Mouse (Mus musculus) heart, embryonic 14.5 days (tissue): ENCODE data around the gene Olig1. TPM values are rescaled to one million over a fixed set of nuclear protein-coding genes. Genes with fewer than 3 reads are reported as not detected.

ENCODE experiments used
- ATAC-seq: fragments of 200-750 bp; cut with Nextera tagmentation; 2 replicates; pipeline ENCODE4 v1.8.0; 2017; ENCODE audit warnings: low read depth, moderate TSS enrichment; ENCODE audit not compliant: insufficient number of reproducible peaks, insufficient read depth, low FRiP score
- H3K27ac ChIP-seq, 2 experiments: fragments of 200-500 bp in 1 of 2; fragments of 300-500 bp in 1 of 2; sonication (generic) in 1 of 2; replicated peaks in 1 of 2; 2 replicates each; pipeline ENCODE4 v1.5.1; 2012 to 2014; ENCODE audit warnings: low read depth in 2 of 2, low read length in 2 of 2, control low read depth in 1 of 2, mild to moderate bottlenecking in 1 of 2, mixed read lengths in 1 of 2; ENCODE audit not compliant: control insufficient read depth in 1 of 2, insufficient read depth in 1 of 2
- H3K27me3 ChIP-seq: fragments of 300-500 bp; sonication (generic); 2 replicates; pipeline ENCODE4 v1.6.1; 2014; ENCODE audit warnings: mild to moderate bottlenecking, low read length, control low read depth; ENCODE audit not compliant: control insufficient read depth, insufficient read depth
- H3K36me3 ChIP-seq: fragments of 300-500 bp; sonication (generic); 2 replicates; pipeline ENCODE4 v1.6.1; 2014; ENCODE audit warnings: mild to moderate bottlenecking, control low read depth, low read length, mixed read lengths; ENCODE audit not compliant: control insufficient read depth, insufficient read depth
- H3K4me1 ChIP-seq, 2 experiments: fragments of 200-500 bp in 1 of 2; fragments of 300-500 bp in 1 of 2; sonication (generic) in 1 of 2; 2 replicates each; pipeline ENCODE4 v1.6.1; 2012 to 2014; ENCODE audit warnings: low read length in 2 of 2, control low read depth in 1 of 2, mixed read lengths in 1 of 2; ENCODE audit not compliant: control insufficient read depth in 2 of 2, insufficient read depth in 2 of 2
- H3K4me2 ChIP-seq: fragments of 300-500 bp; sonication (generic); 2 replicates; pipeline ENCODE4 v1.6.1; 2014; ENCODE audit warnings: mild to moderate bottlenecking, low read length
- H3K4me3 ChIP-seq, 2 experiments: fragments of 200-500 bp in 1 of 2; fragments of 300-500 bp in 1 of 2; sonication (generic) in 1 of 2; 2 replicates each; pipeline ENCODE4 v1.5.1; 2012 to 2014; ENCODE audit warnings: low read length in 2 of 2, mild to moderate bottlenecking in 2 of 2, control low read depth in 1 of 2, low read depth in 1 of 2, moderate library complexity in 1 of 2; ENCODE audit not compliant: control insufficient read depth in 1 of 2, insufficient read depth in 1 of 2
- H3K9ac ChIP-seq: fragments of 300-500 bp; sonication (generic); 2 replicates; pipeline ENCODE4 v1.6.1; 2014; ENCODE audit warnings: mild to moderate bottlenecking, low read length
- H3K9me3 ChIP-seq: fragments of 300-500 bp; sonication (generic); 2 replicates; pipeline ENCODE4 v1.6.1; 2016; ENCODE audit warnings: low read length, control low read depth; ENCODE audit not compliant: control insufficient read depth
- WGBS: fragments of 180-500 bp; shearing (Covaris S2); extraction: QIAGEN DNeasy Blood & Tissue Kit; methylation state at CpG from one replicate; pipeline ENCODE4 v1.1.7; 2014; 5-methylcytosine and 5-hydroxymethylcytosine counted together
- polyA plus RNA-seq: library from polyadenylated mRNA; unstranded; fragments of >200 nt; fragmentation: Nextera tagmentation; extraction: Ambion mirVana; gene quantifications from 2 replicates; pipeline ENCODE4 v1.2.1, GENCODE M21; 2014

The Olig1 gene
- polyA plus RNA-seq, 1 experiment from 2014 or later, result not detected

DNA sequence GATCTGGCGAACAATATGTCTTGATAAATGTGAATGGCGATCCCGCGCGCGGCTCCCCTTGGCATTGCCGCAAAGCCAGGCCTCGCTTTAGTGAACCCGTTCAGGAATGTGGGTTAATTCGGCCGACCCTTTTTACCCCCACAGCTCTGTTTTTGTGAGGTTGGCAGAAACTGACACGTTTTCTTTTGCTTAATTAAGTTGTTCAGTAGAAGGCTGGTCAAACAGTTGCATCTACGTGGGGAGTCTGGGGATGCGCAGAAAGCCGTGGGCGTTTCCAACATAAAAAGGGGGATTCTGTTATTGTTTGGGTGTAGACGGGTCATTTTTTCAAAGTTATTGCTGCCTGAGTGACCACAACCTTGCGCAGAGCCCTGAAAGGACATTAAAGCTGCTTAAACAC lies 31.9 kb downstream of the Olig1 start:
- H3K9me3 ChIP-seq, result no peaks in the 10 kb centered on the region
- H3K9ac ChIP-seq, result no peak overlapping the region
- no peak overlapping the region for H3K4me3 ChIP-seq
- no peak overlapping the region for H3K27ac ChIP-seq
- no peak for ATAC-seq
- H3K4me1 ChIP-seq, result no peaks in the 10 kb centered on the region
- H3K27me3 ChIP-seq, result peaks cover 41% of the 10 kb centered on the region
- no peak overlapping the region for H3K4me2 ChIP-seq
- WGBS, result 57% methylated on average over 18 of the region's 18 CpGs
- H3K36me3 ChIP-seq, result no peaks in the 10 kb centered on the region

DNA sequence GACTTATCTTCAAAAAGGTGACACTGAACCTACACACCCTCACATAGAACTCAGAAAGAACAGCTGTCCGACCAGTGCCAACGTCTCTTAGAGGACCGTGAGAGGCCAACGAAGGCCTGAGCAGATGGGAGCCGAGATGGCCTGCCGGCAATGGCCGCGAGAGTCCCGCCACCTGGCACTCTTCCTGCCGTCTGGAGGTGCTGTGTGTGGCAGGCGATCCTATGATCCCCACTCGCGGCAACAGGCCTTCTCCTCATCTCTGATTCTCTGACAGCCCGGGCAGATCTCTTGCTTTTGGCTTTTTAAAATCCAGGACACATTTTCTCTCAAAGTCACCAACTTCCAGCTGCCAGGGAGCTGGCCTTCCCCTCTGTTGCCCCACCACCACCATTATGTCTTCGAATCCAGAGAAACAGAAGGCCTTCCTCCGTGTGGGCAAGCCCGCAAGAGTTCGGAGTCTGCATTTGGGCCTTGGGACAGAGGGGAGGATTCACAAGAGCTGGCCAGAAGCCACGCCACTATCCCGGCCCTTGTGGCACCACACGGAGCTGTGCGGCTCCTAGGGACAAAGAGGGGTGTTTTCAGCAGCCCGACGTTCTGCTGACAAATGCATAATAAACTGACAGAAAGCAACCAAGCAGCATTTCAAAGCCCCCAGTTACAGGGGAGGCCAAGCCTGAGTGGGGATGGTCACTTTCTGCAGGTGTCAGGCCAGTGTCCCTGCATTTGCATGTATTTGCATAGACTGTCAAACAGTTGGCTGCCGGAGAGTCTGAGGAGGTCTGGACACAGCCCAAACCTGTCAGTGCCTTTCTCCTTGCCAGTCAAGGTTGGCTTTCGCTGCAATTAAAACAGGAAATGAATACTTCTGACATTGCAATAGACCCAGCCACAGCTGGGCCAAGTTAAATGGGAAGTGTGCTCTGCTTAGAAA lies 34.5 kb downstream of the Olig1 start:
- ATAC-seq, result no peak
- Histone ChIP-seq H3K27ac (no peak overlapping the region), H3K27me3 (peaks cover 41% of the 10 kb centered on the region), H3K36me3 (no peaks in the 10 kb centered on the region), H3K4me1 (no peaks in the 10 kb centered on the region), H3K4me3 (no peak overlapping the region), H3K4me2 (no peak overlapping the region), H3K9me3 (no peaks in the 10 kb centered on the region), H3K9ac (no peak overlapping the region)
- 42% methylated on average over 26 of the region's 26 CpGs for WGBS

DNA sequence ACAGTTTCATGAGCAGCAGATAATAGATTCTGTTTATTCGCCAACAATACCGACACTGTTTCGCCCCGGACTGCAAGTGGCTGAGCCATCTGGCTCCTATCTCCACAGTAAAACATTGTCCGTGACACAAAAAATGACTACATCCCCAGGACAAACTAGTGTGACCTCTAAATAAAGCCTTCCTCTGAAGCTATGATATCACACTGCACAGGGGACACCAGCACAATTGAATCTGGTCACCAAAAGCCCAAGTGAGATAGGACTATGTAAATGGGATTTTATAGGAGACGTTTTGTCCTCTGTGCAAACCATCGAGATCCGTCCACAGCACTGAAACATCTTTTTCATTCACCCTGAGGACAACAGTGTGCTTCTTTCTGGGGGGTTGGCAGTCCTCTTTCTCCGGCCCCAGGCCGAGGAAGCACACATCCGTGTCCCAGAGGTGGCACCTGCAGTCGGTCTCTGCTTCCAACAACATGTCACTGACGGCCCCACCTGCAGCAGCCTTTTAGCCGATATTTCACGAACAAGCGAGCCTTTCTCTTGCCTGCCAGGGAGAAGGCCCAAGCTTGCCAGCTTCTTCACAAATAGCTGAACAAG lies 36.0 kb downstream of the Olig1 start:
- Histone ChIP-seq H3K4me1 (no peaks in the 10 kb centered on the region), H3K27me3 (peaks cover 37% of the 10 kb centered on the region), H3K27ac (no peak overlapping the region), H3K4me2 (no peak overlapping the region), H3K9me3 (no peaks in the 10 kb centered on the region), H3K4me3 (no peak overlapping the region), H3K9ac (no peak overlapping the region), H3K36me3 (no peaks in the 10 kb centered on the region)
- 75% methylated on average over 16 of the region's 16 CpGs for WGBS
- ATAC-seq, result no peak

DNA sequence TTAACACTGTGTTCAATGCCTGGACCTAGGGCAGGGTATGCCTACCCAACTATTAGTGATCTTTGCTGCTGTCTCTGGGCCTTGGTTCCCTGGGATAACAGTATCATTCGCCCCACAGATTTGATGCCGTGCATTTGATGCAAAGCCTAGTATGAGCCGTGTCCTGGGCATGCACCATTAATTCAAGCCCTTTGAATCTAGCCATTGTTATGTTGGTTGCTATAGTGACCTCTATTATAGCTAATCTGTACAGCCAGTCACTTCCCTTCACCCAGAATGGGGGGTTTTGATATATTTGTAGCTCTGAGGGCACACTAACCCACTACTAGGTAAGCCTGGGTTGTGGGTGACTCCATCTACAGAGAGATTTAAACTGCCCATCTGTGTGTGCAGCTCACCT lies 40.3 kb downstream of the Olig1 start:
- Histone ChIP-seq H3K4me3 (no peak overlapping the region), H3K4me1 (no peaks in the 10 kb centered on the region), H3K36me3 (no peaks in the 10 kb centered on the region), H3K27ac (no peak overlapping the region), H3K4me2 (no peak overlapping the region), H3K9ac (no peak overlapping the region), H3K27me3 (peaks cover 14% of the 10 kb centered on the region), H3K9me3 (no peaks in the 10 kb centered on the region)
- no peak for ATAC-seq
- WGBS, result 75% methylated on average over 3 of the region's 3 CpGs

DNA sequence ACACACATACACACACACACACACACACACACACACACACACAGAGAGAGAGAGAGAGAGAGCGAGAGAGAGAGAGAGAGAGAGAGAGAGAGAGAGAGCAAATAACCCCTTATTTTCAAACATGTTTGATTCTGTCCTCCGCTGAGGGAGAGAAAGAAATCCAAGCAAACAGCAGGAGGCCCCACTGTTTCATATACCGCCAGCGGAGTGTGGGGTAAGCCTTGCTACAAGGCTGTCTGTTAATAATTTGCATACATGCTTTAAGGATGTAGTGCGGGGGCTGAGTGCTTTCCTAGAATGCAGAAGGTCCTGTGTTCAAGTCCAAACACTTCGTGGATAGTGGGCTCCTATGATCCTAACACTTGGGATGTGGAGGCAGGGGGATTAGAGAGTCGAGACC lies 43.3 kb downstream of the Olig1 start:
- no peaks in the 10 kb centered on the region for H3K9me3 ChIP-seq
- no peaks in the 10 kb centered on the region for H3K36me3 ChIP-seq
- no peak for ATAC-seq
- no peak overlapping the region for H3K4me2 ChIP-seq
- 68% methylated on average over 7 of the region's 7 CpGs for WGBS
- peaks cover 15% of the 10 kb centered on the region; the same call in 1 of the 2 replicates for H3K27me3 ChIP-seq
- no peak overlapping the region for H3K4me3 ChIP-seq
- no peak overlapping the region for H3K27ac ChIP-seq
- H3K4me1 ChIP-seq, result no peaks in the 10 kb centered on the region
- H3K9ac ChIP-seq, result no peak overlapping the region

DNA sequence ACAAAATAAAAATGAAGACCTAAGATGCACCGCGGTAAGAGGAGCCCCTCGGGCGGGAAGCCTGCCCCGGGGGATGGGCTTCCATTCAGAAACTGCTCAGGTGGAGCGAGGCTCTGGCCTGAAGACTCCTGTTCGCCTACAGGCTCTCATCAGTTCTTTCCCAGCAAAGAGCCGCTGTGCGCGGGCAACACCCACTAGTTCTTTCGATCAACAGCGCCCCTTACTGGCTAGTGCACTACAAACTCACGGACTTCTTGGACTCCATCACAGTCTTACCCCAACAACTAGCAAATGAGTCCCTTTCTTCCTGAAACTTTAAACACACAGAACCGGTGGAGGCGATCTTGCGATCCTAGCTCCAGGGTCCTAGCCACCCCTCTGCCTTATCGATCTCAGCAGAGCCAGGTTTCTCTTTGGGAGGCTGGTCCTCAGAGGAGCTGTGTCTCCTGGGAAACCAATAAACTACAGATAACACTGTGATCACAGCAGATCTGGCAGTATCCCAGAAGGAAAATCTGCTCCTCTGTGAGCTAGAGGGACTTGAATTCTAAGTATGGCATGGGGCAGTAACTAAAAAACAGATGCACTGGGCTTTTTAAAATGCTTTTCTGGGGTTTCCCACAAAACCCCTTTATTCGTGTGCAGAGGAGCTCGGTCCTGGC lies 44.7 kb downstream of the Olig1 start:
- peaks cover 15% of the 10 kb centered on the region; the same call in 1 of the 2 replicates for H3K27me3 ChIP-seq

DNA sequence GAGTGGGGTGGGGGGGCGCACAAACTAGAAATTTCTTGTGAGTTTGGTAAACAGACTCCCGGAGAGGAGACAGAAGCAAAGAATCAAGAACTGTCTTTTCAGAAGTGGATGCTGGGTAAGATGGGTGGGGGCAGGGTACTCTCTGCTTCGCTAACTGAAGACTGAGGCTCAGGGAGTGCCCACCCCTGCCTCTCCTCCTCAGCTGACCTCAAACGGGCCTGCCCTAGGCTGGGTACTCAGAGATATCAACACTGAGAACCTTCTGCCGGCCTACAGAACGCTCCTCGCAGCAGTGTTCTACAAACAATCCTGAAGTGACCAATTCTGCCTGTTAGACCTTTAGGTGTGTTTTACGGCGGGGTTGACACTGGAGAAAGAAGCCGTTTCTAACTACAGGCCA lies 50.6 kb downstream of the Olig1 start:
- Histone ChIP-seq H3K9me3 (no peaks in the 10 kb centered on the region), H3K36me3 (no peaks in the 10 kb centered on the region), H3K4me1 (no peaks in the 10 kb centered on the region), H3K4me2 (no peak overlapping the region), H3K27me3 (peaks cover 11% of the 10 kb centered on the region), H3K4me3 (no peak overlapping the region), H3K9ac (no peak overlapping the region), H3K27ac (no peak overlapping the region)
- WGBS, result 55% methylated on average over 10 of the region's 10 CpGs
- ATAC-seq, result no peak

More for the DNA sequence above, 44.7 kb downstream of the Olig1 start:
- Histone ChIP-seq H3K4me3 (no peak overlapping the region), H3K9me3 (no peaks in the 10 kb centered on the region), H3K9ac (no peak overlapping the region), H3K27ac (no peak overlapping the region), H3K4me2 (no peak overlapping the region), H3K36me3 (no peaks in the 10 kb centered on the region), H3K4me1 (no peaks in the 10 kb centered on the region)
- ATAC-seq, result no peak
- WGBS, result 7% methylated on average over 19 of the region's 19 CpGs
